Mouse (Mus musculus) left cerebral cortex, postnatal 25 days (tissue): ENCODE data around the gene Txk. TPM values are rescaled to one million over a fixed set of nuclear protein-coding genes. Genes with fewer than 3 reads are reported as not detected.
A peak's percentile ranks its signal among the peaks of the same experiment; 100 is the strongest.

Source experiments
- DNase-seq, 2 experiments: peaks; one replicate each; pipeline ENCODE4 v3.0.0; 2022; ENCODE audit warnings: low spot score in 2 of 2, mixed read lengths in 1 of 2
- intact Hi-C: fragments of 180-260 bp; cut with DNase I; formaldehyde crosslinking; loops from one replicate; pipeline ENCODE4 v1.15.1; 2025
- total RNA-seq, 2 experiments: library from RNA; stranded (reverse); gene quantifications; 2 replicates each; pipeline ENCODE4 v1.2.3; 2021

Gene Txk
- total RNA-seq, 2 experiments from 2014 or later: 0.11 to 0.64 TPM

DNA sequence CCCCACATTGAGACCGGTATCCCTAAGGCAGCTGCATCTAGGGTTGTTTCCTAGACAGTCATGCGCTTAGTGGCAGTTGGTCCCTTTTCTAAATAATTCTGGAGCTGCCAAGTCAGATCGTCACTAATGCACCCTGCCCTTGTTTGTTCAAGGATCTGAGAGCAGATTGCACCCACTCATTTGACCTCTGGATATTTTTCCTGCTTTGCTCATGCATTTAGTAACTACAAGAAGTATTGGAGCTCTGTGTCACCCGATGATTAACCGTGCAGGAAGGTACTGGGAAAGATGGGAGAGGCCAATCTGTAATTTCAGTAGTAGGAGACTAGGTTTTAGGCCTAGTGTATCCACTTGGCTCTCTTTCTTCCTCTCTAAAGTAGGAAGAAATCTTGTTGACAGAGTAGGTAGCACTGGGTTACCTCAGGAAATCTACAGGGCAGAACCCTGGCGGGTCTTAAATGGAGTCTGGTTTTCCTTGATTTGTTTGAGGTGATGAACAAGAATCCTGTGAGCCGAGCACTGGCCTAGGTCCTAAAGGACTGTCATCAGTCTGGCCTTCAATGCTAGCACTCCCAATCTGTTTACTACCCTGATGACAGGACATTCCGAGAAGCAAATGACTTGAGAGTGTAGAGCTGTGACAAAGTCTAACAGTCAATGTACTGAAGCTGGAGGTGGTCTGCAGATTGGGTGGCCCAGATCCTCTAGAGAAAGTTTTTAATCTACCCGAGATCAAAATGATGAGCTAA is 103.4 kb downstream of the Txk start:
- intact Hi-C loops: no loop called here
- DNase-seq: no peak

DNA sequence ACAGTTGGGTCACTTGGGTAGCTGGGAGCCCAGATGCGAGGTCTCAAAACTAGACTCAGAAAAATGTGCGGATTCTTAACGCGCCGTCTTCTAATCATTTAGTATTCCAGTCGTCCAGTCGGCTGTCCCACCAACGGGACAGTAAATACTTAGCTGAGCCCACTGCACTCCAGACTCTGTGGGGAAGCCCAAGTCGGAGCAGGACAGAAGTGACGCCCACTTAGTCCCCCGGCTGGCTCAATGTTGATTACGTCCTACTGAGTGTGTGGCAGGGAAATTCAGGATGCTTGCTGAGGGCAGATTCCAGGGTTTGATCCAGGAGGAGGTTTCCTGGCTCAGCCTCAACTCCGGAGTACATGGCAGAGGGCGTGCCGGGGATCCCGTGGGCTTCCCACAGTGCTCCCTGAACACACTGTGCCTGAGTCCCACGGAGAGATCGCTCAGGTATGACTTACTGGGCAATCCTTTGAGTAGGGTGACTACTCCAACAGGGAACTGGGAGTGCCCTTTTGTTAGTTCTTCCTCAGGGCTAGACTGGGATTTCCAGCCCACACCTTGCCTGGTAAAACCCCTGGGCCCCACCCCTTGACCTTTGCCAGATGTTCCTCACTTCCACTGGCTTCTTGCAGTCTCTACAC is 104.5 kb downstream of the Txk start:
- intact Hi-C loops: no loop called here

DNA sequence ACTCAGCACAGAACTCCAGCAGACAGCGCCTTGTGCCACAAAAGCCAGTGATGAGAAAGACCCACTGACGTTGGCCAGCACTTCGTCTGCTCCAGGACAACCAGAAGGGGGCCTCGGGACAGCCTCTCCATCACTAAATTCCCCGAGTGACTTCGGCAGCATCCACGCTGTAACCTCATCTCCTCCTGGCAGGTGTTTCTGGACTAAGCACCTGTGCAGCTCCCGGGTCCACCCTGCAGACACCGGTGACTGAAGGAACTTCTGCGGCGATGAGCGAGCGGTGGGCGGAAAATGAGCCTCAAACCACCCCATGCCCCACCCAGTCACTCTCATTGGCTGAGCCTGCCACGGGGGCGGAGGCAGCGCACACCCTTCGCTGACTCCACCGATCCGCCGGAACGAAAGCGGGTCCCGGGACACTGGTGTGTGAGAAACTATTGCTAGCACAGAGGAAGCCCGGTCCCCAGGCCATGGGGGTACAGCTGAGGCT is 105.1 kb downstream of the Txk start, which contains the start of gene Nipal1:
TSS of gene Nipal1 (plus strand) at position 378 of the 490 bp plus-strand sequence.
- DNase-seq: peak in 1 of 2 experiments; percentile 15
- intact Hi-C loops: no loop called here

More for the DNA sequence above, 104.5 kb downstream of the Txk start:
- no peak for DNase-seq

DNA sequence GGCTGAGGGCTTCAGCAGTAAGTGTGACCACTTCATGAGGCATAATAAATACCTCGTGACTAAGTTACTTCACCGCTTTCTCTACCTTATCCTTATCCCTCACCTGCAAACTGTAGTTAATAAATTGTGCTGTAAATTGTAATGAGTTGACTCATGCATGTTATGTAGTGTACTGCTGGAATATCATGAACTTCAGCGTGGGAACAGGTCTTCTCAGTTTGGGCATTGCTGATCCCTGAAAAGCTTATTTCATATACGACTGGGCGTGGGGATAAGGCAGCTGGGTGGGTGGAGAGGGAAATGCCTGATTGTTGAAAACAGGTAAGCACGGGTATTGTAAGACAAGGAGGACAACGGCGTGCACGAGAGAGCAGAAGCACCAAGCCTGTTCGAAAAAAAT is 105.6 kb downstream of the Txk start:
- intact Hi-C loops: no loop called here
- DNase-seq: no peak

DNA sequence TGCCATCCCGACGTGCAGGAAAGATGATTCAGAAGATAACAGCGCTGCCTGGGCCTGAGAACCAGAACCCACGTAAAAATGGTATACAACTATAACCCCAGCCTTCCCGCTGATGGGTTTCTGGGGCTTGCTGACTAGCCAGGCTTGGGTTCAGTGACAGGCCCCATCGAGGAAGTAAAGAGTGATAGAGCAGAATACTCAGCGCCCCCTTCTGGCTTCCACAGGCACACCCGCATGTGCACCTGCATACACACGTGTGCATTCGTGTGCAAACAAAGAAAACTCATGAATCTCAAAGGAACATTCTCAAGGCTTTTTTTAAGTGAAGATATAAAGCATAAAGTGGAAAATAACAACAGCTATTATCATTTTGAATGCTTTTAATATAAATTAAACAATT is 106.4 kb downstream of the Txk start:
- intact Hi-C loops: no loop called here
- no peak for DNase-seq

Other genes starting within 250 kb of the Txk start
- under 1 TPM; 0.18 to 0.25 TPM for gene Corin, start 248.3 kb downstream of the Txk start, total RNA-seq
- gene Nfxl1, start 193.1 kb downstream of the Txk start, total RNA-seq: 10 to 100 TPM; 16.0 to 18.0 TPM
- gene Zar1, start 171.5 kb downstream of the Txk start, total RNA-seq: under 1 TPM; 0.27 to 0.64 TPM
- under 1 TPM in 1 of 2 experiments, not detected in 1; 0.39 TPM for gene Gm5868, start 165.2 kb downstream of the Txk start, total RNA-seq
- gene Cnga1, start 108.5 kb downstream of the Txk start, total RNA-seq: not detected
- not detected for gene Nipal1, start 105.0 kb downstream of the Txk start, total RNA-seq
- 1 to 10 TPM; 3.0 to 3.7 TPM for gene Tec, start 115.7 kb upstream of the Txk start, total RNA-seq
- 10 to 100 TPM; 21.2 to 21.5 TPM for gene Slain2, start 161.5 kb upstream of the Txk start, total RNA-seq
- not detected for gene Gm10135, start 221.9 kb upstream of the Txk start, total RNA-seq